Mouse (Mus musculus) lung, adult 2 months (tissue): Measurements from ENCODE around the gene Tmem189.

Experiments
- CTCF ChIP-seq: fragments of 200-500 bp; IDR thresholded peaks from 2 replicates; pipeline ENCODE4 v1.5.1; 2011; ENCODE audit warnings: mild to moderate bottlenecking, low read length, control low read depth; ENCODE audit not compliant: insufficient read depth
- POLR2A ChIP-seq: fragments of 200-500 bp; IDR thresholded peaks from 2 replicates; pipeline ENCODE4 v1.6.1; 2011; ENCODE audit warnings: low read depth, mild to moderate bottlenecking, control low read depth, low read length, borderline replicate concordance; ENCODE audit errors: extremely low read depth

DNA sequence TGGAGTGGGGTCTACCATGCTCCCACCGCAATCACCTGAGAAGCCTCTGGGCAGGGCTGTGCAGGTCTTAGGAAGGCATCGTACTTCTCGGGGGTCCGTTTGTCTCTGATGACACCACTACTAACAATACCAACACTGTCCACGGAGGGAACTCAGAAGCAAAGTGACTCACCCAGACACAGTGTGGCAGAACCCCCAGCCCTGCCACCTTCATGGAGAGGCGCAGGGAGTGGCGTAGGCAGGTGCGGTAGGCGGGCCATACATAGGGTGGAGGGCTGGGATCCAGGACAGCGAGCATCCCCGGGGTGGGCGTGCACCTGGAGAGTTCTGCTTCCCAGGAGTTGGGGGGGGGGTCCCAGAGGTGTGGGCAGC is 1.5 kb downstream of the Tmem189 start:
- no peak for TF ChIP-seq CTCF
- no peak for TF ChIP-seq POLR2A
